Mouse (Mus musculus): ENCODE results near the gene Ptprm.

- TF ChIP-seq POLR2A (IDR thresholded peaks at IDR 0.05; ENCODE audit: control insufficient read depth, low read depth, low read length): no peak
- no peak for TF ChIP-seq CTCF (IDR thresholded peaks at IDR 0.05; ENCODE audit: control insufficient read depth, insufficient read depth, insufficient replicate concordance, low read depth, low read length)
Measured at GRCm38 (mm10) chr17:66944498-66944897, 409.8 kb downstream of the Ptprm start.
